Mouse (Mus musculus): ENCODE measurements at regions not wholly inside any gene's neighbourhood (a gene's known extent, or its start where the extent isn't known, plus 50 kb on each side); places are given as distances from the start of the nearest gene placed in this dataset.

- TF ChIP-seq TCF12 (IDR thresholded peaks at IDR 0.05; ENCODE audit: insufficient read depth, poor library complexity, severe bottlenecking): no peak
- TF ChIP-seq MYOG (IDR thresholded peaks at IDR 0.05; ENCODE audit: control insufficient read depth in 1 of 3, insufficient read depth in 1 of 3, insufficient read length in 2 of 3, low read depth in 2 of 3): no peak
- TF ChIP-seq POLR2A (IDR thresholded peaks at IDR 0.05; ENCODE audit: insufficient read length, low read depth): no peak
- TF ChIP-seq POLR2AphosphoS2 (IDR thresholded peaks at IDR 0.05; ENCODE audit: insufficient read length, low read depth): no peak
- TF ChIP-seq MYOD1 (IDR thresholded peaks at IDR 0.05; ENCODE audit: control insufficient read depth in 1 of 3, insufficient read length in 2 of 3, low read depth in 2 of 3): no peak
- TF ChIP-seq USF1 (IDR thresholded peaks at IDR 0.05; ENCODE audit: low read depth): no peak
- TF ChIP-seq TCF3 (IDR thresholded peaks at IDR 0.05; ENCODE audit: insufficient read length, low read depth): no peak
- no peak for TF ChIP-seq E2F4 (IDR thresholded peaks at IDR 0.05; ENCODE audit: insufficient read depth)
- TF ChIP-seq CEBPB (IDR thresholded peaks at IDR 0.05; ENCODE audit: insufficient read depth, poor library complexity, severe bottlenecking): no peak
Measured at GRCm38 (mm10) chr5:12977875-12978274, 147.3 kb upstream of the Sema3a start.

All from myocyte (in vitro differentiated cells).